Mouse (Mus musculus): ENCODE data around the gene Ccdc22. TPM values are rescaled to one million over a fixed set of nuclear protein-coding genes. Genes with fewer than 3 reads are reported as not detected.

The Ccdc22 gene
- polyA plus RNA-seq, 1 experiment: 13.1 TPM

DNA sequence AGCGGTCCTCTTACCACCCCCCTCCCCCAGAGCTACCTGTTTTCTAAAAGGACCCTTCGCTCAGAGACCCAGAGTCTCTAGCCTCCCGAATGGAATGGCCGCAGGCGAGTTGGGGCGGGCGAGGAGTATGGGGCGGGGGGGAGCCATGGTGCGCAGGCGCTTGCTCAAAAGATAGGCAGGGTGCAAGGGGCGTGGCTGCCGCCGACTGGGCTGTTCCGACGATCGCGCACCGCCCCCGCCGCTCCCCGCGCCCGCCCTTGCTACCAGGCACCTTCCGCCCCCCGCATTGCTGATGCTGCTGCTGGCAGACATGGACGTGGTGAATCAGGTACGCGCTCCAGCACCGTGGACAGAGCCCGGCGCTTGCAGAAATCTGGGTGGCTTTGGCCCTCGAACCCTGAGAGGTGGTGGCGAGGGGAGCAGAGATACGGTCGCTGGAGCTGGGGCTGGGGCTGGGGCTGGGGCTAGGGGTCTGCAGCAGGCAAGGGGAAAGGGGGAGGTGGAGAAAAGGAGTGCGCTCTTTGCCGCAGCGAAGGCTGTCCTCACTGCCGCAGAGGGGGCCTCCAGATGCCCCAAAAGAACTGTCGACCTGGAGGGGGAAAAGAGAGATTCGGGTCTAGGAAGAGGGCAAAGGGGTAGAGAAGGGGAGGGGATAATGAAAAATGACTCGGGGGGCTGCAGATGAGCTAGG, 33.2 kb upstream of the Ccdc22 start, which contains the start of gene Syp:
Gene Syp, plus strand, starts transcription at position 71 of the 691 bp plus-strand sequence.
- Histone ChIP-seq H3K4me1 (ENCODE audit: control insufficient read depth, insufficient read depth, low read length) (no peaks in the 10 kb centered on the region), H3K27me3 (ENCODE audit: control insufficient read depth, insufficient read depth, low read length, poor library complexity, severe bottlenecking) (no peaks in the 10 kb centered on the region), H3K4me3 (ENCODE audit: low read depth, low read length) (peak within 1 kb of the TSS; percentile 54), H3K9ac (ENCODE audit: low read depth, poor library complexity, severe bottlenecking) (no peak within 1 kb of the TSS), H3K36me3 (ENCODE audit: control insufficient read depth, insufficient read depth, low read length, poor library complexity, severe bottlenecking) (no peaks in the 10 kb centered on the region), H3K27ac (ENCODE audit: insufficient read depth, low read length) (no peak within 1 kb of the TSS), H3K9me3 (replicated peaks; ENCODE audit: control insufficient read depth, insufficient read depth, low read length, poor library complexity, severe bottlenecking) (no peaks in the 10 kb centered on the region)
- TF ChIP-seq EP300 (IDR thresholded peaks at IDR 0.05; ENCODE audit: insufficient read depth, low read depth, low read length): peak; percentile 57; the same call in 1 of the 2 replicates
- no peak for TF ChIP-seq CTCF (IDR thresholded peaks at IDR 0.05; ENCODE audit: low read depth, low read length)
- no peak for TF ChIP-seq POLR2A (IDR thresholded peaks at IDR 0.05; ENCODE audit: insufficient read depth, low read length)

DNA sequence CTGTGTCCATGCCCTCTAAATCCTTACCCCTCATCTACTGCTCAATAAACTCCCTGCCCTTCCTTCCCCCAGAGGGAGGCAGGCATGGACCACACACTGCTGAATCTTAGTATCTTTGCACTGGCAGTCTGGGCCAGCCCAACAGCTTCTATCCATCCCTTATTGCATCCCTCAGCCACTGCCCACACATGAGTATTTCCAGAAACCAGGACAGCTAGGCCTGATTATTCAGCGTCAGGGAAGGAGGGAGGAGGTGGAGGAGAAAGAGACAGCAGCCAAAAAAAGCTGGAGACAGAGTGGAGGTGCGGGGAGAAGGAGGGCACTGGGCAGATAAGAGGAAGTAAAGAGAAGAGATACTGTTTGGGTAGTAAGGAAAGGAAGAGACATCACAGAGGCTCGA, 29.8 kb upstream of the Ccdc22 start:
- H3K9ac ChIP-seq (ENCODE audit: low read depth, poor library complexity, severe bottlenecking): no peak overlapping the region

DNA sequence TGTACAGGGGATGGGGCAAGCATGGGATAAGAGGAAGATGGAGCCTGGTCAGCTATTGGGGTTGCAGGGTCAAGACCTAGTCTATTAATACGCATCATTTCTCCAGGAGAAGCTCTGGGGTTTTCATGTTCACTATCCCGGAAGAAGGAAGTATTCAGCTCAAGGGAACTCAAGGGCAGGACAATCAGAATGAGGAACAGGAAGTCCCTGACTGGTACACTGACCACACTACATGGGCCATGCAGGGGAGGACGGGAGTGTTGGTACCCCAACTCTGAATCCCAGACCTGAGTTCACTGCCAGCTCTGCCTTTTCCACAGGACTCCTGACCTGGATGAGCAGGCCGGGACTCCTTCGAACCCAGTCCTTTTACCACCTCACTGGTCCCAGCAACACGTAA, 27.2 kb upstream of the Ccdc22 start:
- Histone ChIP-seq H3K27me3 (ENCODE audit: control insufficient read depth, insufficient read depth, low read length, poor library complexity, severe bottlenecking) (no peaks in the 10 kb centered on the region), H3K27ac (ENCODE audit: insufficient read depth, low read length) (no peak overlapping the region), H3K4me3 (ENCODE audit: low read depth, low read length) (no peak overlapping the region), H3K9ac (ENCODE audit: low read depth, poor library complexity, severe bottlenecking) (no peak overlapping the region), H3K4me1 (ENCODE audit: control insufficient read depth, insufficient read depth, low read length) (no peaks in the 10 kb centered on the region), H3K36me3 (ENCODE audit: control insufficient read depth, insufficient read depth, low read length, poor library complexity, severe bottlenecking) (no peaks in the 10 kb centered on the region), H3K9me3 (replicated peaks; ENCODE audit: control insufficient read depth, insufficient read depth, low read length, poor library complexity, severe bottlenecking) (no peaks in the 10 kb centered on the region)
- TF ChIP-seq EP300 (IDR thresholded peaks at IDR 0.05; ENCODE audit: insufficient read depth, low read depth, low read length) (no peak), CTCF (IDR thresholded peaks at IDR 0.05; ENCODE audit: low read depth, low read length) (no peak), POLR2A (IDR thresholded peaks at IDR 0.05; ENCODE audit: insufficient read depth, low read length) (no peak)

More for the DNA sequence above, 29.8 kb upstream of the Ccdc22 start:
- TF ChIP-seq POLR2A (IDR thresholded peaks at IDR 0.05; ENCODE audit: insufficient read depth, low read length): no peak
- no peak for TF ChIP-seq EP300 (IDR thresholded peaks at IDR 0.05; ENCODE audit: insufficient read depth, low read depth, low read length)
- TF ChIP-seq CTCF (IDR thresholded peaks at IDR 0.05; ENCODE audit: low read depth, low read length): no peak
- no peak overlapping the region for H3K4me3 ChIP-seq (ENCODE audit: low read depth, low read length)
- no peak overlapping the region for H3K27ac ChIP-seq (ENCODE audit: insufficient read depth, low read length)
- H3K4me1 ChIP-seq (ENCODE audit: control insufficient read depth, insufficient read depth, low read length): no peaks in the 10 kb centered on the region
- no peaks in the 10 kb centered on the region for H3K27me3 ChIP-seq (ENCODE audit: control insufficient read depth, insufficient read depth, low read length, poor library complexity, severe bottlenecking)
- H3K9me3 ChIP-seq (replicated peaks; ENCODE audit: control insufficient read depth, insufficient read depth, low read length, poor library complexity, severe bottlenecking): no peaks in the 10 kb centered on the region
- no peaks in the 10 kb centered on the region for H3K36me3 ChIP-seq (ENCODE audit: control insufficient read depth, insufficient read depth, low read length, poor library complexity, severe bottlenecking)

DNA sequence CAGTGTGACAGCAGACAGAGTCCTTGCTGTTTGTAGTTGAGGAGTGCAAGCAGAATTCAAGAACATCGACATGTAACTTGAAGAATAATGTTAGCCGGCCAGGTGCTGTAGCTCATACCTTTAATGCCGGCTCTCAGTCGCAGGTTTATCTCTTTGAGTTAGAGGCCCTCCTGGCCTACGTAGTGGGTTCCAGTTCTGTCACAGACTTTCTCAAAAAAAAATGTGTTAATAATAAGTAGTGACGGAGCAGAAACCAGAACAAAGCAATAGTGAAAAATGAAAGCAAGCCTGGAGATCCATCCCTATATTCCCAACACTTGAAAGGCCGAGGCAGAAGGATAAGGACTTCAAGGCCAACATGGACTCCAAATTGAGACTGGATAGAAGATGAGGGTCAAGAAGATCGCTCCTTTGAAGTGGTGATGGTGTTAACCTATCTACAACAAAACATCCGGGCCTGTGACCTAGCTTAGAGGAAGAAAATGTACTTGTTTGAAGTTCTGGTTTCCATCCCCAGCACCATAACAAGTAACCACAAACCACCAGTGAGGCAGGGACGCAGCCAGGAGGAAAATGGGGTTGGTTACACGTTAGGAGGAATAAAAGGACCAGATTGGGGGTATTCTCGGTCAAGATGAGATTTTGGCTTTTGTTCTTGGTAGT, 12.7 kb upstream of the Ccdc22 start:
- Histone ChIP-seq H3K27ac (ENCODE audit: insufficient read depth, low read length) (no peak overlapping the region), H3K36me3 (ENCODE audit: control insufficient read depth, insufficient read depth, low read length, poor library complexity, severe bottlenecking) (no peaks in the 10 kb centered on the region), H3K4me3 (ENCODE audit: low read depth, low read length) (no peak overlapping the region), H3K9me3 (replicated peaks; ENCODE audit: control insufficient read depth, insufficient read depth, low read length, poor library complexity, severe bottlenecking) (no peaks in the 10 kb centered on the region), H3K4me1 (ENCODE audit: control insufficient read depth, insufficient read depth, low read length) (no peaks in the 10 kb centered on the region), H3K9ac (ENCODE audit: low read depth, poor library complexity, severe bottlenecking) (no peak overlapping the region), H3K27me3 (ENCODE audit: control insufficient read depth, insufficient read depth, low read length, poor library complexity, severe bottlenecking) (no peaks in the 10 kb centered on the region)
- no peak for TF ChIP-seq CTCF (IDR thresholded peaks at IDR 0.05; ENCODE audit: low read depth, low read length)
- TF ChIP-seq POLR2A (IDR thresholded peaks at IDR 0.05; ENCODE audit: insufficient read depth, low read length): no peak
- no peak for TF ChIP-seq EP300 (IDR thresholded peaks at IDR 0.05; ENCODE audit: insufficient read depth, low read depth, low read length)

DNA sequence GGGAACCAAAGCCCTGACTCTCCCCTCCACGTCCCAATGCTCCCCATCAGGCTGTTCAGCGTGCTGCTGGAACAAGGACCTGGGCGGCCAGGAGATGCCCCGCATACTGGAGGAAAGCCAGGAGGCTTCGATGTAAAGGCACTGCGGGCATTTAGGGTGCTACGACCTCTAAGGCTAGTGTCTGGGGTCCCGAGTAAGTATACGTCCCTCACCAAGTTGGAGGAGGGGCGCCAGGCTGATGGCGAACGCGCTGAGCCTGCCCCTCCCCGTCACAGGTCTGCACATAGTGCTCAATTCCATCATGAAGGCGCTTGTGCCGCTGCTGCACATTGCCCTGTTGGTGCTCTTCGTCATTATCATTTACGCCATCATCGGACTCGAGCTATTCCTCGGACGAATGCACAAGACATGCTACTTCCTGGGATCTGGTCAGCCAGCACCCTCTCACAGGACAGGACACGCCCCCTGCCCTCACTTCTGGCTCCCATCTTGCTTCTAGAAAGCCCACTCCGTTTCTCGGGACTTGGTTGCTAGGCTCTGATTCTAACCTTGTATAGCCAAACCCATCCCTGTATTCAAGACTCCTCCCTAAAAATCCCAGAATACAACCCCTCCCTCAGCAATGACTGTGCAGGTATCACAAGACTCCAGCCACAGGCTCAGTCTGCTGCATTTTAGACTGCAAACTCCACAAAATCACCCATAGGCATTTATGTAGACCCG, 5.4 kb upstream of the Ccdc22 start:
- no peaks in the 10 kb centered on the region; the same call in none of the 2 replicates for H3K27me3 ChIP-seq (ENCODE audit: control insufficient read depth, insufficient read depth, low read length, poor library complexity, severe bottlenecking)
- no peaks in the 10 kb centered on the region for H3K9me3 ChIP-seq (replicated peaks; ENCODE audit: control insufficient read depth, insufficient read depth, low read length, poor library complexity, severe bottlenecking)
- TF ChIP-seq CTCF (IDR thresholded peaks at IDR 0.05; ENCODE audit: low read depth, low read length) (no peak), POLR2A (IDR thresholded peaks at IDR 0.05; ENCODE audit: insufficient read depth, low read length) (no peak), EP300 (IDR thresholded peaks at IDR 0.05; ENCODE audit: insufficient read depth, low read depth, low read length) (no peak)
- H3K27ac ChIP-seq (ENCODE audit: insufficient read depth, low read length): no peak overlapping the region
- peak overlapping the region; percentile 63 for H3K4me3 ChIP-seq (ENCODE audit: low read depth, low read length)
- no peaks in the 10 kb centered on the region for H3K36me3 ChIP-seq (ENCODE audit: control insufficient read depth, insufficient read depth, low read length, poor library complexity, severe bottlenecking)
- no peaks in the 10 kb centered on the region for H3K4me1 ChIP-seq (ENCODE audit: control insufficient read depth, insufficient read depth, low read length)
- H3K9ac ChIP-seq (ENCODE audit: low read depth, poor library complexity, severe bottlenecking): no peak overlapping the region

Data from ES-Bruce4 (cell line).